Mouse (Mus musculus): Measurements from ENCODE around the gene Lcorl.

Lcorl gene

GRCm38 (mm10) chr5:45857254-45858011 is at the start of gene Lcorl:
Gene Lcorl, minus strand, starts transcription at chr5:45857615.
- DNase-seq (ENCODE audit: low spot score in 2 of 2) = peak; percentile 93 to 95

GRCm38 (mm10) chr5:45904683-45905082 is 47.3 kb upstream of the Lcorl start:
- DNase-seq (ENCODE audit: low spot score in 2 of 2) = no peak

- DNase-seq (ENCODE audit: low spot score in 2 of 2) = no peak
Observed at GRCm38 (mm10) chr5:45903246-45903645, 45.8 kb upstream of the Lcorl start.

- DNase-seq (ENCODE audit: low spot score in 2 of 2) = no peak
Observed at GRCm38 (mm10) chr5:45895362-45895761, 37.9 kb upstream of the Lcorl start.

- no peak for DNase-seq (ENCODE audit: low spot score in 2 of 2)
Observed at GRCm38 (mm10) chr5:45893696-45894095, 36.3 kb upstream of the Lcorl start.

- DNase-seq (ENCODE audit: low spot score in 2 of 2) = no peak
Observed at GRCm38 (mm10) chr5:45876328-45876727, 18.9 kb upstream of the Lcorl start.

GRCm38 (mm10) chr5:45875472-45875871 is 18.1 kb upstream of the Lcorl start:
- no peak for DNase-seq (ENCODE audit: low spot score in 2 of 2)

- no peak for DNase-seq (ENCODE audit: low spot score in 2 of 2)
Observed at GRCm38 (mm10) chr5:45874284-45875030, 17.0 kb upstream of the Lcorl start.

GRCm38 (mm10) chr5:45858368-45858767 is 953 bp upstream of the Lcorl start:
- DNase-seq (ENCODE audit: low spot score in 2 of 2) = no peak

- peak in 1 of 2 experiments; percentile 59 for DNase-seq (ENCODE audit: low spot score in 2 of 2)
Observed at GRCm38 (mm10) chr5:45856876-45857253, 550 bp downstream of the Lcorl start.

- peak; percentile 38 to 62 for DNase-seq (ENCODE audit: low spot score in 2 of 2)
Observed at GRCm38 (mm10) chr5:45856303-45856821, 1.1 kb downstream of the Lcorl start.

GRCm38 (mm10) chr5:45855526-45856302 is 1.7 kb downstream of the Lcorl start:
- DNase-seq (ENCODE audit: low spot score in 2 of 2) = peak in 1 of 2 experiments; percentile 34

GRCm38 (mm10) chr5:45844723-45845122 is 12.7 kb downstream of the Lcorl start:
- DNase-seq (ENCODE audit: low spot score in 2 of 2) = no peak

- DNase-seq (ENCODE audit: low spot score in 2 of 2) = no peak
Observed at GRCm38 (mm10) chr5:45835131-45835530, 22.3 kb downstream of the Lcorl start.

GRCm38 (mm10) chr5:45811527-45811926 is 45.9 kb downstream of the Lcorl start:
- DNase-seq (ENCODE audit: low spot score in 2 of 2) = no peak

GRCm38 (mm10) chr5:45791864-45792263 is 65.6 kb downstream of the Lcorl start:
- no peak for DNase-seq (ENCODE audit: low spot score in 2 of 2)

- no peak for DNase-seq (ENCODE audit: low spot score in 2 of 2)
Observed at GRCm38 (mm10) chr5:45790221-45790620, 67.2 kb downstream of the Lcorl start.

GRCm38 (mm10) chr5:45757502-45758121 is 99.8 kb downstream of the Lcorl start:
- no peak for DNase-seq (ENCODE audit: low spot score in 2 of 2)

GRCm38 (mm10) chr5:45737911-45738310 is 119.5 kb downstream of the Lcorl start:
- DNase-seq (ENCODE audit: low spot score in 2 of 2) = no peak

GRCm38 (mm10) chr5:45733751-45734150 is 123.7 kb downstream of the Lcorl start:
- DNase-seq (ENCODE audit: low spot score in 2 of 2) = no peak

GRCm38 (mm10) chr5:45718848-45719488 is 138.4 kb downstream of the Lcorl start:
- no peak for DNase-seq (ENCODE audit: low spot score in 2 of 2)

All from urinary bladder, postnatal 4 days (tissue).